ENCODE assay signal across 9 mouse cellular contexts in genomic region chr19:38429269-38429668, GRCm38 (mm10). TPM values are rescaled to one million over a fixed set of nuclear protein-coding genes. Genes with fewer than 3 reads are reported as not detected.
A peak's percentile ranks its signal among the peaks of the same experiment; 100 is the strongest.
DNase-seq lines count a peak whose midpoint lies in the region; ATAC-seq and TF ChIP-seq lines count a peak whose summit lies in the region.
"Had no signal": no experiment of that assay in that cellular context is flagged by ENCODE, and none has a peak within 500 bp of the region (broad histone marks: within the 10 kb centered on the region; RNA-seq: fewer than 3 reads in every experiment).

No protein-coding gene starts in this region.

- H3K27ac ChIP-seq in intestine, postnatal 0 days (ENCODE audit: low read depth, low read length): no peak overlapping the region
- no peak overlapping the region for H3K27ac ChIP-seq in intestine, embryonic 15.5 days
- no peak overlapping the region for H3K27ac ChIP-seq in cortical plate, adult 2 months (ENCODE audit: insufficient read depth, low read length)
- no peak overlapping the region for H3K27ac ChIP-seq in lung, embryonic 14.5 days (ENCODE audit: low read depth)
- no peak overlapping the region for H3K27ac ChIP-seq in midbrain, embryonic 13.5 days
- H3K27ac ChIP-seq: embryonic facial prominence, embryonic 13.5 days had no signal

- no peak for ATAC-seq in intestine, postnatal 0 days
- no peak for ATAC-seq in intestine, embryonic 15.5 days
- no peak for ATAC-seq in lung, embryonic 14.5 days (ENCODE audit: insufficient read depth)
- no peak for ATAC-seq in erythroid progenitor cell, adult 5-6 weeks (replicated peaks; ENCODE audit: low FRiP score, poor library complexity, severe bottlenecking)
- no peak for ATAC-seq in midbrain, embryonic 13.5 days

- H3K4me3 ChIP-seq in intestine, postnatal 0 days (ENCODE audit: low read depth, low read length): no peak overlapping the region
- H3K4me3 ChIP-seq in intestine, embryonic 15.5 days (replicated peaks): no peak overlapping the region
- no peak overlapping the region for H3K4me3 ChIP-seq in cortical plate, adult 2 months (ENCODE audit: insufficient read depth, low read length)
- H3K4me3 ChIP-seq in lung, embryonic 14.5 days (ENCODE audit: low read depth, low read length): no peak overlapping the region
- no peak overlapping the region for H3K4me3 ChIP-seq in midbrain, embryonic 13.5 days (replicated peaks)
- H3K4me3 ChIP-seq: embryonic facial prominence, embryonic 13.5 days had no signal

- TF ChIP-seq CTCF in intestine, postnatal 0 days (IDR thresholded peaks at IDR 0.05; ENCODE audit: low read depth): peak; percentile 69
- TF ChIP-seq CTCF in cortical plate, adult 2 months (IDR thresholded peaks at IDR 0.05; ENCODE audit: extremely low read depth, insufficient read depth, low read length): peak; percentile 42; the same call in 1 of the 2 replicates
- peak; percentile 65 for TF ChIP-seq CTCF in lung, embryonic 14.5 days (IDR thresholded peaks at IDR 0.05; ENCODE audit: low read depth)

- no peaks in the 10 kb centered on the region for H3K9me3 ChIP-seq in intestine, postnatal 0 days (ENCODE audit: control insufficient read depth)
- no peaks in the 10 kb centered on the region for H3K9me3 ChIP-seq in intestine, embryonic 15.5 days
- H3K9me3 ChIP-seq in lung, embryonic 14.5 days (ENCODE audit: low read depth, low read length): no peaks in the 10 kb centered on the region
- H3K9me3 ChIP-seq in midbrain, embryonic 13.5 days: no peaks in the 10 kb centered on the region
- H3K9me3 ChIP-seq: embryonic facial prominence, embryonic 13.5 days had no signal

- TF ChIP-seq POLR2A in cortical plate, adult 2 months (IDR thresholded peaks at IDR 0.05; ENCODE audit: extremely low read depth, insufficient read depth, low read length): no peak

- no peak overlapping the region for H3K9ac ChIP-seq in intestine, postnatal 0 days (ENCODE audit: low read depth, low read length)
- no peak overlapping the region for H3K9ac ChIP-seq in intestine, embryonic 15.5 days
- no peak overlapping the region for H3K9ac ChIP-seq in lung, embryonic 14.5 days
- H3K9ac ChIP-seq in midbrain, embryonic 13.5 days (replicated peaks): no peak overlapping the region
- H3K9ac ChIP-seq: embryonic facial prominence, embryonic 13.5 days had no signal

- 41% methylated on average over 5 of the region's 5 CpGs for WGBS in intestine, postnatal 0 days
- WGBS in intestine, embryonic 15.5 days: 48% methylated on average over 5 of the region's 5 CpGs
- 44% methylated on average over 5 of the region's 5 CpGs for WGBS in lung, embryonic 14.5 days
- WGBS in midbrain, embryonic 13.5 days: 51% methylated on average over 5 of the region's 5 CpGs

- no peaks in the 10 kb centered on the region for H3K36me3 ChIP-seq in intestine, postnatal 0 days (ENCODE audit: control insufficient read depth, insufficient read depth)
- H3K36me3 ChIP-seq in intestine, embryonic 15.5 days: no peaks in the 10 kb centered on the region
- H3K36me3 ChIP-seq in lung, embryonic 14.5 days (ENCODE audit: insufficient read depth): no peaks in the 10 kb centered on the region
- no peaks in the 10 kb centered on the region for H3K36me3 ChIP-seq in midbrain, embryonic 13.5 days
- H3K36me3 ChIP-seq: embryonic facial prominence, embryonic 13.5 days had no signal

- H3K27me3 ChIP-seq in intestine, postnatal 0 days (replicated peaks; ENCODE audit: control insufficient read depth, insufficient read depth, low read length): no peaks in the 10 kb centered on the region
- no peaks in the 10 kb centered on the region for H3K27me3 ChIP-seq in intestine, embryonic 15.5 days (replicated peaks)
- H3K27me3 ChIP-seq in lung, embryonic 14.5 days (ENCODE audit: insufficient read depth, low read length): no peaks in the 10 kb centered on the region
- H3K27me3 ChIP-seq in midbrain, embryonic 13.5 days: no peaks in the 10 kb centered on the region
- H3K27me3 ChIP-seq: embryonic facial prominence, embryonic 13.5 days had no signal

- no peaks in the 10 kb centered on the region for H3K4me1 ChIP-seq in intestine, postnatal 0 days (replicated peaks; ENCODE audit: control insufficient read depth, insufficient read depth, low read length)
- no peaks in the 10 kb centered on the region for H3K4me1 ChIP-seq in intestine, embryonic 15.5 days (replicated peaks)
- no peaks in the 10 kb centered on the region for H3K4me1 ChIP-seq in cortical plate, adult 2 months (ENCODE audit: control insufficient read depth, insufficient read depth, low read length)
- no peaks in the 10 kb centered on the region for H3K4me1 ChIP-seq in lung, embryonic 14.5 days (ENCODE audit: insufficient read depth)
- H3K4me1 ChIP-seq in midbrain, embryonic 13.5 days (replicated peaks): no peaks in the 10 kb centered on the region
- H3K4me1 ChIP-seq: embryonic facial prominence, embryonic 13.5 days had no signal

- H3K4me2 ChIP-seq in intestine, postnatal 0 days (replicated peaks; ENCODE audit: low read depth): no peak overlapping the region
- no peak overlapping the region for H3K4me2 ChIP-seq in intestine, embryonic 15.5 days (replicated peaks)
- no peak overlapping the region for H3K4me2 ChIP-seq in lung, embryonic 14.5 days
- no peak overlapping the region for H3K4me2 ChIP-seq in midbrain, embryonic 13.5 days (replicated peaks)
- H3K4me2 ChIP-seq: embryonic facial prominence, embryonic 13.5 days had no signal

- DNase-seq in B cell, adult 2 months: peak; percentile 12 to 34
- DNase-seq in MN1 (ENCODE audit: low spot score): peak; percentile 46
- DNase-seq in lung, embryonic 14.5 days: peak; percentile 67

RNA-seq across cellular contexts. Expression of gene Slc35g1, which starts 33.5 kb away (rescaled TPM):
- 7.2 and 7.8 TPM in 2 replicates for polyA plus RNA-seq in intestine, postnatal 0 days (2015; fragmentation: Nextera tagmentation; extraction: Ambion mirVana)
- 8.1 and 8.5 TPM in 2 replicates for polyA plus RNA-seq in intestine, embryonic 15.5 days (2015; fragmentation: Nextera tagmentation; extraction: Ambion mirVana)
- 1.6 and 1.8 TPM in 2 replicates for polyA plus RNA-seq in cortical plate, adult 2 months (2012; rRNA removed)
- 4.5 and 5.1 TPM in 2 replicates for polyA plus RNA-seq in lung, embryonic 14.5 days (2014; fragmentation: Nextera tagmentation; extraction: Ambion mirVana)
- total RNA-seq in erythroid progenitor cell, adult 5-6 weeks (2015; ENCODE audit: low replicate concordance): 6.1 and 12.6 TPM in 2 replicates
- 3.8 and 4.7 TPM in 2 replicates for total RNA-seq in erythroid progenitor cell, adult 5-6 weeks (2017; ENCODE audit: low replicate concordance)
- polyA plus RNA-seq in midbrain, embryonic 13.5 days (2015; fragmentation: Nextera tagmentation; extraction: Ambion mirVana): 1.7 and 1.9 TPM in 2 replicates

RNA-seq across cellular contexts. Expression of gene Plce1, which starts 51.6 kb away (rescaled TPM):
- 2.9 and 3.1 TPM in 2 replicates for polyA plus RNA-seq in intestine, postnatal 0 days (2015; fragmentation: Nextera tagmentation; extraction: Ambion mirVana)
- polyA plus RNA-seq in intestine, embryonic 15.5 days (2015; fragmentation: Nextera tagmentation; extraction: Ambion mirVana): 4.7 and 5.8 TPM in 2 replicates
- 1.8 and 2.2 TPM in 2 replicates for polyA plus RNA-seq in cortical plate, adult 2 months (2012; rRNA removed)
- 3.8 and 4.5 TPM in 2 replicates for polyA plus RNA-seq in lung, embryonic 14.5 days (2014; fragmentation: Nextera tagmentation; extraction: Ambion mirVana)
- not detected in 2 replicates for total RNA-seq in erythroid progenitor cell, adult 5-6 weeks (2015; ENCODE audit: low replicate concordance)
- total RNA-seq in erythroid progenitor cell, adult 5-6 weeks (2017; ENCODE audit: low replicate concordance): 0.23 TPM in 1 of 2 replicates, not detected in the other
- 3.9 and 4.3 TPM in 2 replicates for polyA plus RNA-seq in midbrain, embryonic 13.5 days (2015; fragmentation: Nextera tagmentation; extraction: Ambion mirVana)
